Mouse (Mus musculus) embryo, embryonic 11 days (tissue): ENCODE measurements around the gene Cacng4.

Source experiments
- DNase-seq: peaks from one replicate; pipeline ENCODE4 v3.0.0-alpha.2; 2015

The Cacng4 gene

GRCm38 (mm10) chr11:107710379-107710778 lies 84.0 kb downstream of the Cacng4 start:
- DNase-seq = no peak

- DNase-seq = peak; percentile 50
Observed at GRCm38 (mm10) chr11:107707897-107708610, 86.3 kb downstream of the Cacng4 start.

- DNase-seq = no peak
Observed at GRCm38 (mm10) chr11:107705476-107706074, 88.8 kb downstream of the Cacng4 start.

- no peak for DNase-seq
Observed at GRCm38 (mm10) chr11:107705060-107705459, 89.3 kb downstream of the Cacng4 start.

GRCm38 (mm10) chr11:107703272-107704134 lies 90.9 kb downstream of the Cacng4 start:
- DNase-seq = no peak

- DNase-seq = no peak
Observed at GRCm38 (mm10) chr11:107699967-107700366, 94.4 kb downstream of the Cacng4 start.

- DNase-seq = no peak
Observed at GRCm38 (mm10) chr11:107693338-107693737, 101.0 kb downstream of the Cacng4 start.

- DNase-seq = no peak
Observed at GRCm38 (mm10) chr11:107691569-107691968, 102.8 kb downstream of the Cacng4 start.

GRCm38 (mm10) chr11:107688480-107688879 lies 105.9 kb downstream of the Cacng4 start:
- no peak for DNase-seq

- no peak for DNase-seq
Observed at GRCm38 (mm10) chr11:107686290-107686689, 108.1 kb downstream of the Cacng4 start.

- DNase-seq = peak; percentile 30
Observed at GRCm38 (mm10) chr11:107683544-107684465, 110.6 kb downstream of the Cacng4 start.

- no peak for DNase-seq
Observed at GRCm38 (mm10) chr11:107682694-107683355, 111.5 kb downstream of the Cacng4 start.
